Mouse (Mus musculus): ENCODE results near the gene Nr2e3.
"Not testable (repeated sequence)": the region's sequence is repeated elsewhere in the genome, so short reads cannot be mapped to it uniquely, and the experiment has no call there.

Nr2e3 gene

GRCm38 (mm10) chr9:59952515-59953070 is 7.9 kb downstream of the Nr2e3 start:
- in situ Hi-C loops (cut with MboI; ENCODE audit: unreplicated experiment in 2 of 2), result loop anchor here (25.0 kb wide), 4 partner anchors 365 to 1960 kb away; partner anchors contain the start of genes Celf6 (in 1 of the 2) and Rplp1 (in 1 of the 2)

DNA sequence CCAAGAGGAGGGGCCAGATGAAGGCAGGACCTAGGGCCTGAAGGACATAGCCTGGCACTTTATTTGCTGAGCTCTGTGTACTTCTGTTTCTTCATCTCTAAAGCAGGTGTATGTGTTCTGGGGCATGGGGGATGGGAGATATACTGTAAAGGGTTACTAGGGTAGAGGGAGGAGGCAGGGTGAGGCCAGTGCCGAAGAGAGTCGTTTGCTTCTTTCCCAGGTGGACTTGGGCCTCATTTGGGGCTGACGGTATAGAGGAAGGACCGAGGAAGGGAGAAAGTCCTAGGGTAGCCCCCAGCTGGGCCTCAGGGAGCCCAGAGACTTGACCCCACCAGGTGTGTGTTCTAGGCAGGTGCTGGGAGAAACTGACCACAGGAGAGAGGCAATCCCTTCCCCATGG is 8.5 kb downstream of the Nr2e3 start:
- in situ Hi-C loops (cut with MboI; ENCODE audit: unreplicated experiment in 2 of 2), result loop anchor here (25.0 kb wide), 4 partner anchors 365 to 1960 kb away; partner anchors contain the start of genes Celf6 (in 1 of the 2) and Rplp1 (in 1 of the 2)

- in situ Hi-C loops (cut with MboI; ENCODE audit: unreplicated experiment in 2 of 2), result loop anchor here (25.0 kb wide), 4 partner anchors 364 to 1961 kb away; partner anchors contain the start of genes Celf6 (in 1 of the 2) and Rplp1 (in 1 of the 2)
Measured at GRCm38 (mm10) chr9:59951001-59951750, 9.3 kb downstream of the Nr2e3 start.

- in situ Hi-C loops (cut with MboI; ENCODE audit: unreplicated experiment in 2 of 2), result loop anchor here (25.0 kb wide), 4 partner anchors 363 to 1962 kb away; partner anchors contain the start of genes Celf6 (in 1 of the 2) and Rplp1 (in 1 of the 2)
Measured at GRCm38 (mm10) chr9:59949981-59950380, 10.5 kb downstream of the Nr2e3 start.

DNA sequence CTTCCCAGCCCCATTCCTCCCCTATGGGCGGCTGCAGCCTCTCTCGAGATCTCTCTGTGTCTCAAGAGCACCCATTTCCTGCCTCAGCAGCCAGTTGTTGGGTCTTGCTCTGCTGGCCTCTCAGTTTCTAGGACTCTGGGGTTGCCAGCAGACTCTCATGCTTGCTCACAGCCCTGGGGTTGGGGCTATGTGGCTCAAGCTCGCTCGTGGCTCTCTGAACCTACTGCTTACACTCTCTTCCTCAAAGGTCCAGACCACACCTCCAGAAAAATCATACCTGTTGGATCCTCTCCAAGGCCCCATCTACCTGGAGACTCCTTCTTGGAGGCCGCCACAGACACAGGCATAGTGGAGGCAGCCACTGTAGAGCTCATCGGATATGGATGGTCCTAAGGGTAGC is 10.9 kb downstream of the Nr2e3 start:
- in situ Hi-C loops (cut with MboI; ENCODE audit: unreplicated experiment in 2 of 2), result no loop called here

GRCm38 (mm10) chr9:59948691-59949250 is 11.7 kb downstream of the Nr2e3 start:
- in situ Hi-C loops (cut with MboI; ENCODE audit: unreplicated experiment in 2 of 2), result no loop called here

GRCm38 (mm10) chr9:59948226-59948625 is 12.2 kb downstream of the Nr2e3 start:
- in situ Hi-C loops (cut with MboI; ENCODE audit: unreplicated experiment in 2 of 2), result no loop called here

- in situ Hi-C loops (cut with MboI; ENCODE audit: unreplicated experiment in 2 of 2), result no loop called here
Measured at GRCm38 (mm10) chr9:59947271-59947670, 13.2 kb downstream of the Nr2e3 start.

DNA sequence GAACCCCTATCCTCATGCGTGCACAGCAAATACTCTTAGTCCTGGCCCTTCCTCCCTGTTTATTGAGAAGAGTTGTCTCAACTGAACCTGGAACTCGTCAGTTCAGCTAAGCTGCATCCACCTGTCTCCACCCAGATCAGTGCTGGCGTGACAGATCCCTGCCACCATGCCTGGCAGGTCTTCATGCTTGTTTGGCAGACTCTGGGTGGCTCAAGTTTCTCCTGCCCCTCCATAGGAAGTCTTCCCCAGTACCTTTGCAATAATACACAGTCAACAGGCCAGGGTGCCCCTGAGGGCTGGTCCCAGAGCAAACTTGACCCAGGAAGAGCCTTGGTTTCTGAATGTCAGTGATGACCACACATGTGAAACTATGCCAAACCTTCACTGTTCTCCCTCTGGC is 15.2 kb downstream of the Nr2e3 start:
- in situ Hi-C loops (cut with MboI; ENCODE audit: unreplicated experiment in 2 of 2), result no loop called here

GRCm38 (mm10) chr9:59943826-59944225 is 16.6 kb downstream of the Nr2e3 start:
- in situ Hi-C loops (cut with MboI; ENCODE audit: unreplicated experiment in 2 of 2), result no loop called here

DNA sequence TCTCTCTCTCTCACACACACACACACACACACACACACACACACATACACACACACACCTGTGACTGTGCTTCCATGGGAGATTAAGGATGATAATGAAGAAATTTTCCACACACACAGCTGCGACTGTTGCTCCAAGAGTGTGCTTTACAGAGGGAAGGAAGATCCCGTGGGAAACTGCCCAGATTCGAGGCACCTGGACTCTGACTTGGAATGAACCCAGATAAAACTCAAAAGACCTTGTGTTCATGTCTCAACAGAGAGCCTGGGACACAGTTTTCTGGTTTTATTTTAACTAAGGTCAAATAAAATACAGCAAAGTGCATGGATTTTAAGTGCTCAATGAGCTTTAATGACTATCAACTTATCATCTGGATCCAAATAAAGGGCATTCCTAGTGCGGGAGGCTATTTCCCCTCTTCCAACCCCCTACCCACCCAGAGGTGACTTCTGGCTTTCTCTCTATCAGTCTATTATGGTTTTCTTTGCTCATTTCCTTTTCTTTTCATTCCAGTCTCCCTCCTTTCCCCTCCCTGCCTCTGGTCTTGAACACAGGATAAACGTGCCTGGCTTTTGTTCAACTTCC is 17.9 kb downstream of the Nr2e3 start:
- in situ Hi-C loops (cut with MboI; ENCODE audit: unreplicated experiment in 2 of 2), result no loop called here

GRCm38 (mm10) chr9:59941885-59942350 is 18.5 kb downstream of the Nr2e3 start:
- in situ Hi-C loops (cut with MboI; ENCODE audit: unreplicated experiment in 2 of 2), result no loop called here

GRCm38 (mm10) chr9:59940913-59941884 is 19.3 kb downstream of the Nr2e3 start:
- in situ Hi-C loops (cut with MboI; ENCODE audit: unreplicated experiment in 2 of 2), result no loop called here

DNA sequence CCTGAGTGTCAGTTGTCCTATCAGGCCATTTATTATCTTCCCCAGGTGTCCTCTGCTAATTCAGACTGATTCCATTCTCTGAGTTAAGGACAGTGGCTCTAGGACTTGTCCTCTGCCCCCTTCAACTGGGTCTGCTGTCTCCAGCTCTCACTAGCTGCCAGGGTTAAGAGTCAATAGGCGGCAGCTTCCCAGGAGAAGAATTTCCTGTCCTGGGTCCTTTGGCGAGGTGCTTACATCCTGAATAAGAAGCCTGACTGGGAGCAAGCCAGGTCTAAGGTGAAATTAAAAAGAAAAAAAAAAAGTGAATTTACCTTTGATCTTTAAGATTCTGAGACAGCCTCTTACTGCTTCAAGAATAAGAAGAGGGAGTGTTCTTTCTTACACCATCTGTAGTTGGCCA is 20.8 kb downstream of the Nr2e3 start:
- in situ Hi-C loops (cut with MboI; ENCODE audit: unreplicated experiment in 2 of 2), result no loop called here

DNA sequence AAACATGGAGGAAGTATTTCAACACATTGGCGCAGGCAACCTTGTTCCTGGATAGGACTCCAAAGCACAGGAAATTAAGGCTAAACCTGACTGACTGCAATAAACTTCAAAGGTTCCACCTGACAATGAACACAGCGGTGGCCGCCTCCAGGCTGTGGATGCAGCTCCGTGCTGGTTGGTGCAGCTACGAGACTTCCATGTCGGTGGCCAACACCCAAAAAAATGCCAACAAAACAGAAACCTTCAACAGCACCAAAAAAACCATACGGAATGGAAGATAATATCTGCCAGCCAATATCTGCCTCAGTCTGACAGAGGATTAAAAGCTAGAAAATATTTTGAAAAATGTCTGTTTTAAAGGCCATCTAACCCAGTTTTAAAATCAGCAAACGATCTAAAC is 21.9 kb downstream of the Nr2e3 start:
- in situ Hi-C loops (cut with MboI; ENCODE audit: unreplicated experiment in 2 of 2), result no loop called here

DNA sequence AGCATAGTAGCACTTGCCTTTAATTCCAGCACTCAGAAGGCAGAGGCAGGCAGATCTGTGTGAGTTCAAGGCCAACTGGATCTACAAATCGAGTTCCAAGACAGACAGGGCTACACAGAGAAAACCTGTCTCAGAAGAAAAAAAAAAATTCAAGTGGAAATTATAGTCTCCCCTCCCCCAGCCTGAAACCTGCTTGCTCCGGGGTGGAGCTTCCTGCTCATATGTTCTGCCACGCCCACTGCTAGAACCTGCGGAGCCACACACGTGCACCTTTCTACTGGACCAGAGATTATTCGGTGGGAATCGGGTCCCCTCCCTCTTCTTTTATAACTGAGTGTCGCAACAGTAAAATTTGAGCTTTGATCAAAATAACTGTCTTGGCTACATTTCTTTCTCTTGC is 24.6 kb downstream of the Nr2e3 start:
- in situ Hi-C loops (cut with MboI; ENCODE audit: unreplicated experiment in 2 of 2), result not testable (repeated sequence)

DNA sequence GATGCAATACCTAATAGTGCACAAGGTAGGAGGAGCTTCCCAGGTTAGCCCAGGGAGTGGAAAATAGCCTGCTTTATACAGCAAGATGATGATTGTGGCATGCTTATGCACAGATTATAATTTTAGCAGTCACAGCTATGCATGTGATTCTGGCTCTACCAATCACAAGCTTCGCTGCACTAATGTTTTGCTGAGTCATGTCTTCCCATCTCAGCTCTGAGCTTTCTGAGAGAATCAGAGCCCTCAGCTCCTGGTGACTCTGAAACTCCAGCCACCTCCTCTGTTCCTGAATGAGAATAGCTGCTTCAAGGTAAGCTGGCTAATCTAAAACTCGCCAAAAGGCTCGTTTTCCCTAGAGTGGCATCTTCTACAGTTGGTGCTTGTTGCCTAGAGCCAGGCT is 30.2 kb downstream of the Nr2e3 start:
- in situ Hi-C loops (cut with MboI; ENCODE audit: unreplicated experiment in 2 of 2), result no loop called here

DNA sequence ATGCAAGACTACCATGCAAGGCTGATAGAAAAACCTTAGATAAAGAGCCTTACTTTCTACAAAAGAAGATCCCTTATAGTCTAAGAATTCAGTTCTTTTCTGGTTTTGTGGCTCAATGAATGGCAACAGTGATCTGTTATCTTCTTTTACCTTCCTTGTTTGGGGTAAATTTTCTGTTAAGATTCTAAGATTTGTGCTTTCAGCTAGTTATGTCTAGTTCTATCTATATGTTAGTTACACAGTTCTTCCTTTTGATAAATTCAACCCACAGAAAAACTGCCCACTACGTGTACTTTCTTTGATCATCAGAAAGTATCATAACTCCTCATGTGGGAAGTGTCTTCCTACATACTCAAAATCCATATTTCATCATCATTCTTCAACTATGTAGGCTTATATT is 45.7 kb downstream of the Nr2e3 start:
- in situ Hi-C loops (cut with MboI; ENCODE audit: unreplicated experiment in 2 of 2), result no loop called here

- in situ Hi-C loops (cut with MboI; ENCODE audit: unreplicated experiment in 2 of 2), result no loop called here
Measured at GRCm38 (mm10) chr9:59903382-59903781, 57.1 kb downstream of the Nr2e3 start.

All from v-Abl transformed pro-B cells (cell line).